Mouse (Mus musculus) testis, postnatal 14 days (tissue): ENCODE measurements around the gene Cldn22.
A peak's percentile ranks its signal among the peaks of the same experiment; 100 is the strongest.
"Not testable (repeated sequence)": the region's sequence is repeated elsewhere in the genome, so short reads cannot be mapped to it uniquely, and the experiment has no call there.

Source experiments
- DNase-seq: peaks from one replicate; pipeline ENCODE4 v3.0.0; 2021; ENCODE audit warnings: low spot score

Gene Cldn22

DNA sequence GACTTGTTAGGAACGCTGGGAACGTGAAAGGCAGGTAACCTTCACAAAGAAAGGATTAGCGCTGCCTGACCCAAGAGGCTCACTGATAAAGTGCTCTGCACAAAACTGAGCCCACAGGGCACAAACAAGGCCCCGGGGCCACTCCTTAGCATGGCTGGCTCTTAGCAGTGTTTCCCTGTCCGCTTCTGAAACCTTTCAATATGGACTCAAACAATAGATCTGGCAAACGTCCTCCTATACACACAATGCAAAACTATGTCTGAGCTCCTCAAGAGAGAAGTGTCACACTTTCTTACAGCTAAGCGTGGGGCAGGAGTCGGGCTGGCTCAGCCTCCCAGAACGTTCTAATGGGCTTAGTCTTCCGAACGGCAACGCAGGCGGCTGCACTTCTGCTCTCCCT lies at the start of gene Cldn22:
Gene Cldn22, plus strand, starts transcription at position 301 of the 400 bp plus-strand sequence.
- DNase-seq = no peak

DNA sequence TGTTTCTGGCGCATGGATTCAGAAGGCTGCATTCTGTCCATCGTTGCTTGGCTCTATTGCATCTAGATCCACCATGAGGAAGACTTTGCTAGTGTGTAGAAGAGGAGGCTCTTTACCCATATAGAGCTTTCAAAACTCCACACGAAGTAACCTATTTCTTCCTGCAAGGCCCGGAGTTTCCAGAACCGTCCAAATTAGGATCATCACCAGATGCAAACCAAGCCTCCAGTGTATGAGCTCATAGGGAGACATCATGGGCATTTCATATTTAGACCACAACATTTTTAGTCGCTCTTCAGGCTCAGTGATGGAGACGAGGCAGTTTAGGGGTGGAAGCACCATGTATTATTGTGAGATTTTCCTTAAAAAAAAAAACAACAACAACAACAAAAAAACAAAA lies 46.9 kb upstream of the Cldn22 start:
- no peak for DNase-seq

DNA sequence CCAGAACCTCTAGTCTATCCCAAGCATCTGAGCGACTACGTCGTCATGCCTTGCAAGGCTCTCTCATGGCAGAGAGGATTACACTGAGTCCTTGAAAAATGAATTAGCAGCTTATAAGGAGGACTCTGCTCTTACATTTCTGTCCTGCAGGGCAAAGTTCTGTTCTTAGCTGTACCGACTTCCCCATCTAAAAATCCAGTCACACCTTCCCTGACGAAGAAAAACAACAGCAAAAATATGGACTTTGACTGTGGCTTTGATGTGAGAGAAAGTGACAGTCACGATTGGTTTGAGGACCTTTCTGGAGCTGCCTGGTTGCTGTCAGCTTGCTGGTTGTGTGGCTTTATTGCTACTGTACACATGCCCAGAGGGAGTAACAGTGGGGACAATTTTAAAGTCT lies 44.7 kb upstream of the Cldn22 start:
- DNase-seq = no peak

DNA sequence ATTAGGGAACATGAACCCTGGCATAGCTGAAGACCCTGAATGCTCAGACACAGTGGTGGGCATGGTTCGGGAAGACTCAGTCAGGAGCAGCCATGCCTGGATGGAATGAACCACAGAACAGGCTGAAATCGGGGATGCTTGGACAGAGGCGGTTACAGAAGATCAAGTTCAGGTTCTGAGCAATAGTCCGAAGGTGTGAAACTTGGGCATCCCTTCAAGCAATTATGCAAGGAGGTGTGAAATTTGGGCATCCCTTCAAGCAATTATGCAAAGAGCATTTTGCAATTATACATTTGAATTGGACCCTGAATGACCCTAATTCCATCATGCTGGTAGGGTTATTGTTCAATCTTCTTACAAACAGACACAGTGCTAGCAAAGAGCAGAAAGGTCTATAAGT lies 42.4 kb upstream of the Cldn22 start:
- DNase-seq = no peak

DNA sequence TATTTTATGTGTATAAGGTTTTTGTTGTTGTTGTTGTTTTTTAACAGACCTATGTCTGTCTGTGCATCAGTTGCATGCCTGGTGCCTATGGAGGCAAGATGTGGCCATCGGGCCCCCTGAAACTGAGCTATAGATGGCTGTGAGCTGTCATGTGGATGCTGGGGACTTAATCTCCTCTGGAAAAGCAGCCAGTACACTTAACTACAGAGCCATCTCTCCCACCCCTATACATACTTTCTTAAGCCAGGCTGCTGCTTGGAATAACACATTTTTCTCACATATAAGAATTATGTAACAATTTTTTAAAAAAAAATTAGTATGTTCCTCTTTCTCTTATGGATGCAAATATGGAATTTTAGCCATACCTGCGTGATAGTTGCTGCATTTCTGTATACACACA lies 40.7 kb upstream of the Cldn22 start:
- DNase-seq = no peak

DNA sequence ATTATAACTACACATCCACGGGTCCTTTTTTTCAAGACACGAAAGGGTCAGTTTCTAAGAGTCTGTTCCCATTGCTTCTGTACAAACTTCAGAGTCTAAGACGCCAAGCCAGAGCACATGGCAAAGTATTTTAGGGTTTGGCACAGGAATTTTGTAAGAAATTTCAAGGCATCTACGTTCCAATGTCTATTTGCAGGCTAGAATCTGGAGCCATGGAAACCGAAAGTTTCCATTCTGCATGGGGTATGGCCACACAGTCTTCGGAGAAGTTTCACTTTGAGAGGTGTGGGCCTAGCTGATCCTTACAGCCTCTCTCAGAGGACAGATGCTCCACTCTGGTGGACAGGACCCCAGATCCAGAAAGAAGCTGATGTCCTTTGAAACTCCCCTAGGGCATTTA lies 40.3 kb upstream of the Cldn22 start:
- DNase-seq = no peak

DNA sequence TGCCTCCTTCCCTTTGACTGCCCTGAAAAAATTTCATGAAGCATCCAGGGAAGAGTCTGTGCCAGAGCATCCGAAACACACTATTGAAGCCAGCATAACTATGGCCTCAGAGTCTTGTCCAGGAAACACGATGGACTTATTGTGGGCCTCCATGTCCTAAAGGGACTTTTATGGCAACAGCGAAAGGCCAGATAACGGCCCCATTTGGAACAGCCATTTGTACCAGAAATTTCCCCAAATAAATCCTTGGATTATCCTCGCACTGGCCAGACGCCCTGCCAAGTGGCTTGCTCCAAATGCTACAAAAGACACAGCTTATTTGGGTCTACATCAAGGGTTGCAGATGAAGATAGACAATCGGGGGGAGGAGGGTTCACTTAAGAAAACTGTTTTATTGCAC lies 39.8 kb upstream of the Cldn22 start:
- DNase-seq = peak; percentile 47

DNA sequence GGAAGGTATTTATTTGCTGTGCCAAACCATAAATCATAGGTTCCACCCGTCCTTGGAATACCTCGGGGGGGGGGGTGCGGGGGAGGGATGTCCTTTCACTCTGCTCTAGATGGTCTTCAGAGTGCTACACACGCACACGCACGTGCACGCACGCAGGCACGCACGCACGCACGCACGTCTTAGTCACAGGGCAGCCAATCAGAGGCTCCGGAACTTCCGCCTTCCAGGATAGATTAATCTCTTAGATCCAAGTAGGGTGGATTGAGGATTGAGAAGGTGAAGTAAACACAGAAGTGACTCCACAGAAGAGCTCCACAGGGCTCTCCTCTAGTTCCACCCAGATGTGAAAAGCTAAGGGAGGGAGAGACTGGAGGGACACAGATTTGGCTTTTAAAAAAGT lies 38.0 kb upstream of the Cldn22 start:
- DNase-seq = peak; percentile 57

DNA sequence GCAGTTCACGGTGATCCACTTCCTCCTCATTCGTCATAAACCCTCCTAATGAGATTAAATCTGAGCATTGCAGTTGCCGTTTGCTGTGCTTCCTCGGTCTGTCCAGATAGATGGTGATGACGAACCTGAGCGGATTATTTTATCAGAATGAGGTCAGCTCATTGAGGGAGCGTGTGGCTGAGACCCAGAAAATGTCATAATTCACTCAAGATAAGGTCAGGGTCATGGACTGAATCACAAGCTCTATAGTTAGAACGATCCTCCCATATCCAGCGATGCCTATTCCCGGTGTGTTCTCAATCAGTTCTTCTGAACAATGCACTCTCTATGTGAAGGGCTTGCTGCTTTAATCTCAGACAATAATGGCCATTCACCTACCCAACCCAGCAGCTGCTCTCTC lies 36.6 kb upstream of the Cldn22 start:
- DNase-seq = peak; percentile 68

DNA sequence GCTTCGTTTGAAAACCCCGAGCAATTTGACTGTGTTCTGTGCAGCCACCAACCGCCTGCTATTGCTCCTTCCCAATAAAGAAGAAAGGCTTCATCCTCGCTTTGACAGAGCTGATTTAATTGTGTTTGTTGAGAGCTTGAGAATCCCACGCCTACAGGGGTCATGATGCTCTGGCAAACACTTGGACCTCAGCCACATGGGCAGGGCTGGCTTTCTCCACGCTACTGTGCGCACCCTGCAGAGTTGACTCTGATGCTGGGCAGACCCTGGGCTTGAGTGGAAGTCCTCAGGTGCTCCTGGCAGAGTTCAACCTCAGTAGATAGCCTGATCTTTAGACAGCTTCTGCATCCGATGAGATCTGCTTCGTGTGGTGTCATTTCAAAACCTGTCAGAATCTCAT lies 32.3 kb upstream of the Cldn22 start:
- DNase-seq = no peak

DNA sequence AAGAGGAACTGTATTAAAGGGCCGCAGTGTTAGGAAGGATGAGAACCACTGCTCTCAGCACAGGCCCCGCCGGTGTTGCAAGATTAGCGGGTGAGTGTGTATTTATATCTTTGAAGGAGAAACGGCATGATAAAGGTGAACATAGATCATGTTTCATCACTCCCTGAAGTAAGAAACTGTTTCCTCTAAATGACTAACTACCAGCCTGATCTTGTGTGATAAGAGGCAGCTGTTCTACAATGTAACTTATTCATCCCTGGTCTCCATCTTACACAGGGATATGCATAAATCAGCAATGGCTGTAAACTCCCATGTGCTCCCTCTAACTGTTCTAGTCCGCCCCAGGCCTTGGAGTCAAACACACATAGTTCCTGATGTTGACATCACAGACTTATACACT lies 24.8 kb upstream of the Cldn22 start:
- DNase-seq = no peak

DNA sequence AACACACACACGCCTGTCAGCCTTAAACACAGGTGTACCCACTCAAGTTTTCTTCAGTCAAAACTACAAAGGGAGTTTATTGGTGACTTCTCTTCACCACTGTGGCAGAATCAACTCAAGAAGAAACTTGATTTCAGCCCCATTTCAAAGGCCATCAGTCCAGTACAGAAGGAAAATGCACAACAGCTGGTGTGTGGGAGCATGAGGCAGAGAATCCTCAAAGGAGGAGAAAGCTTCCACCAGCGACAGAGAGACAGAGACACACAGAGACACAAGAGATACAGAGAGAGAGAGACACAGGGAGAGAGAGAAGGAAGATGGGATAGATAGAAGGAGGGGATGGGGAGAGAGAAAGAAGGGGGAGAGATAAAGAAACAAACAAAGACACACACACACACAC lies 21.9 kb upstream of the Cldn22 start:
- no peak for DNase-seq

DNA sequence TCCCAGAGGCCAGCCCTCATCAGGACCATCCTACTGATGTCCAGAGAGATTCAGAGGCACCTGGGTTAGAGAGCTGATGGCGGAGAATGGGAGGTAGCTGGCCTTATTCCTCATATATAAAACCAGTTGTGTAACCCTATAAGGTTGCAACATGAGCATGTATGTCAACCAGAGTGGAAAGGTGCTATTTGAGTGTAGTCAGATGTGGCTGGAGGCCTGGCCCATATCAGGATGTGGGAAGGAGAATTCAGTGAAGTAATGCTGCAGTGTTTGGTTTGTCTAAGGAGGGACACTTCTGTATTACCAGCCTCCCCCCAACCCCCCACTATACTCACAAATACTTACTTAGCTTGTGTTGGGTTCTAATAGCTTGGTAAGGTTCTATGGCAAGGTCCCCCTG lies 20.0 kb upstream of the Cldn22 start:
- no peak for DNase-seq

DNA sequence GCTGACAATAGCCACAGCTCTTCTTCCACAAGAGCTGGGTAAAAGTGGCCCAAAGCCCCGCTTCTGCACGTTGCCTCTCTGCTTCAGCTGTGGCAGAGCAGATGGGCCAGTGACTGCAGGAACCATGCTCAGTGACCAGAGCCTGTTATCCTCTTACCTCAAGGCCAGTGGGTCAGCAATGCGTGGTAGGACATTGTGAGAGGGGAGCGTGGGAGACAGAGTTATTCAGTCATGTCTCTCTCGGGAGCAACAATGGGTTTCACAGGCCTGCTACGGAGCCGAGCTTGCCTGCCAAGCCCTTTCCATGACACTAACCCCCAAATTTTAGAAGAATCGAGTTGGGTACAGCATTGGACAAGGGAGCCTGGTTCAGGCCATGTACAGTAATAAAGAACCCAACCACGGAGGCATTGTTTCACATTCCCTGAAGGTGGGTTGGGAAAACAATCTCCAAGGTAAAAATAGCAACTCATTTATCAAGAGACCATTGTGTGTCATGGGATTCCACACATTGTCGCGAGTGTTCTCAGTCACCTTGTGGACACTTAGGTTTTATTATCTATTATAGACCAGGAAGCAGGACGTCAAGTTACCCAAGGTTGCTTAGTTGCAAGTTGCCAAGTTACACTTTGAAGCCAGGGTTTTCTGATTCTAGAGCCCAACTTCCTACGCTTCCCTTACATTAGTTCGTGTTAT lies 14.2 kb upstream of the Cldn22 start:
- no peak for DNase-seq

DNA sequence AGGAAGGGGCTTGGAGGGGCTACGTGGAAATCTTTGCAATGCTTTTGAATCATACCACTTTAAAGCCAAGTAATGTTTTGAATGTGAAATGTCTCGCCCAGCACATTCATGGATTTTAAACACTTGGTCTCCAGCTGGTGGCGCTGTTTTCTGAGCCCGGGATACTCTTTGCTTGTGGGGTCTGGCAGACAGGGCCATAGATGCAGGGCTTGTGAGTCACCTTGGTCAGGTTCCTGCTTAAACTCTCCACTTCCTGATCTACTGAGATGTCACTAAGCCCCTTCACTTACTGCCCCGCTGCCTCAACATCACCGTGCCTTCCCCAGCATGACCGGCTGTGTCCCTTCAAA lies 13.6 kb upstream of the Cldn22 start:
- no peak for DNase-seq

DNA sequence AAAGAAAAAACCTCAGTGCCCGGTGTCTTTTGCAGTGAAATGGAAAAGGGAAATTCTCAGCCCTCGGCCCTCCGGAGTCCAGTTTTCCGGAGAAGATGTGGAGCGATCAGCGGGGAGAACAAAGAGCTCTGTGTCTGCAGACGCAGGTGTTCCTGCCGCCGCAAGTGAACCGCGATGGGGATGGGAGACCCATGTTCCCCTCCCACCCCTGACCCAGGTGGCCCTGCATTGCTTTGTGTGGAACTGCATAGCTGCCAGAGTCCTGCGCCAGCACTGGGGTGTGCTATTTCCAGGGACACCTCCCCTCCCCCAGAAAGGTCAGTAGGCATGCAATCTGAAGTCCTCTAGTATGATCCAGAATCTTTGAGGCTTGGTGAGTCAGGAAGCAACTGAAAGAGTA lies 13.1 kb upstream of the Cldn22 start:
- DNase-seq = no peak

DNA sequence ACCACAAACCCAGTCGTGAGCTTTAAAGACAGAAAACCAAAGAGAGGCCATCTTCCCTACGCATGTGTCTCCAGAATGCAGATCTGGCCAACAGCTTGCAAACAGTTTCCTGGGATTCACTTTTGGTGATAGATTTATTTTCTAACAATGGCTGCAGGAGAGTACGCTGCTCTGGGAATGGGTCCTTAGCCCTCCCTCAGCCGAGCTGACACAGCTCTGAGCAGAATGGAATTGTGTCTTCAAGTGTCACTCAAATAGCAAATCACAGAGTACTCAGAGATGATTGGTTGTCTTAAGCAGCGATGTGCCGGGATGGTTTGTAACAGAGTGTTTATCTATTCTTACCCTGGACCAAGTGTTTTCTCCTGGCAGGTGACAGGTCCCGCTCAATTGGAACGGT lies 5.2 kb upstream of the Cldn22 start:
- no peak for DNase-seq

DNA sequence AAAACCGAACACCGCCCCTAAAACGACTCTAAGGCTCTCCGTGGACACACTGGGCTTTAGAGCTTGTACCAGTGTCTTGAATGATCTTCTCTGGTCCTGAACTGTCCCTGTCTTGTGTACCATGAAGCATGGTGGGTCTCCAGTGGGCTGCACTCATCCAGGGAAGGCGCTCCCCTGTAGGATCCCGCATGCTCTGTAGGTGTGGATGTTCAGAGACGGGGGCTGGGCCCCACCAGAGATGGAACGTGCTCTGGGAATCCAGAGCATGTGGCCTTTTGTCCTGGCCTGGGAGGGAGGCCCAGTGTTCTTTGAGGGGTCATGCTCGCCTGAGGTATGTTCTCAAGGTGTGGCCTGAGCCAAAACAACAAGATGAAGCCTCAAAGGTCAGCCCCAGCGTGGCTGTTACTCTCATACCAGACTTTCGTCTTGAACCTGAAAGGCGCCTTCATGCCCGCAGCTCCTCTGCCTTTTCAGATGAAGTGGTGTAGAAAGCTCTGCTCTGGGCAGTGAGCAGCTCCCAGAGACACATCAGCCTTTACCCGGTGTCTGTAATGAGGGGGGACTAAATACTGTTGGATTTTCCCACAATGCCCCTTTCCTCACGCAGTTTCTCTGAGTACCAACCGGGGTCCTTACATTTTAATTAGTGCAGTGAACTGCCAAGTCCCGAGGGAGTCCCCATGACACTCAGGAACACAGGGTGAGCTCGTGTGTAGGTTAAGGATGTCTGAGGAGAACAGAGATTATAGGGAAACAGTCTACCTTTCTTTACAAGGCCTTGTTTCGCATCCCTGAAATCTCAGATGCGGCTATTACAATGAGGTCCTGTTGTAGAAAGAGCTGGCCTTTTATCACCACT lies 3.1 kb upstream of the Cldn22 start:
- no peak for DNase-seq

DNA sequence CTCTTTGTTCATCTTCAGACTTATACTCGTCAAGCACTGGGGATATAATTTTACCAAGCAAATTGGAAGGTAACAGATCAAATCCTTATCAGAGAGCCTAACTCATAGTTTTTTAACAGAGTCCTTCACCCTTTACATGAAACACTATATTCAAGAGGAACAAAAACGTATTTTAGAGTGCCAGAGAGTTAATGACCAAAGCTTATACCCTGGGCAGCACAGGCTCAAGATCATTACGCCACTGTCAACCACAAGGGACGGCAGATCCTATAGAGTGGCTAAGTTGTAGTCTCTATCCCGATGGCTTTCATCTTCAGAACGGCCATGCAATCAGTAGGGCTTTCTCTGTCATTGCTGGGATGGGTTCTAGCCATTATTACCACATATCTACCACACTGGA lies 2.4 kb upstream of the Cldn22 start, which contains the start of gene Cldn24:
Gene Cldn24, plus strand, starts transcription at position 301 of the 400 bp plus-strand sequence.
- no peak for DNase-seq

DNA sequence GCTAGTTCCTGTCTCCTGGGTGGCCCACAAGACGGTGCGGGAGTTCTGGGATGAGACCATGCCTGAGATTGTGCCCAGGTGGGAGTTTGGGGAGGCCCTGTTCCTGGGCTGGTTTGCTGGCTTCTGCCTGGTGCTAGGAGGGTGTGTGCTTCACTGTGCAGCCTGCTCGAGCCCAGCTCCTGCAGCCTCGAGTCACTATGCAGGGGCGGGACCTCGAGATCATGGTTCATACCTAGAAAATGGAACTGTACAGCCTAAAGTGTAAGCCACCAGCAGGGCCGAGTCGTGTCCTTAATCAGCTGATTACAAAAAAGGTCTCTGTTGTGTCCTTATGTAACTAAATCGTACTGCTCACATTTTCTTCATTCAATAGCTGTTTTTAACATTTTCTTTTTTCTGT lies 1.7 kb upstream of the Cldn22 start:
- DNase-seq = not testable (repeated sequence)

DNA sequence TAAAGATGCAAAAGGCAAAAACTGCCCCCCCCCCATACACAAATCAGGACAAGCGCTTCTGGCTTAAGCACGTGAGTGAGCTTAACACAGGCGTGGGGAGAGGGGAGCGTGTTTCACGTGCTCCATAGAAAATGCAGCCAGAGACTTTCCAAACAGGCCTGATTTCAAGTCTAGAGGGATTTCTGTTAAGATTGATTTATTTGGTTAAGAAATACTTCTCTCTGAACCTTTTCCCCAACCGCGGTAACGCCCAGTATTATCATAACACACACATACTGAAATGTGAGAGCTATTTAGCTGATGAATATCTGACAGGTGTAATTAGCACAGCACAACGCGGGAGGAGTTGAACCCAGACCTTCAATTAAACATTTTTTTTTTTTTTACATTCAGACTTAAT lies 505 bp upstream of the Cldn22 start:
- DNase-seq = no peak

DNA sequence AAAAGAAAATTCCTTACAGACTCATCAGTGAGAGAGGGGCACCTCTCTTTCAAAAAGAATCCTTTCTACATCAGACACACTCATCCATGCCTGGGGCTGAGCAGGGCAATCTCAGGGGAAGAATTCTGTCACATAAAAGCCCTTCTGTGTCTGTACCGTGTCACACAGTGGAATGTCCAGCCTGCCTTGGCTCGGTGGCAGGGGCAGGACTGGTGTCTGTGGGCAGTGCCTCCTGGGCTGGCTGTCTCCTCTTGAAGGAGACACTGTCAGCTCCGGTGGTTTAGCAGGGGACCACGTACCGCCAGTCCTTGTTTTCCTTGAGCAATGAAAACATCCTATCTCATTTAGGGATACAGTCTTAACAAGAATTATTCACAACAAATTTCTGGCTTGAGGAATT lies 1.3 kb downstream of the Cldn22 start:
- no peak for DNase-seq

DNA sequence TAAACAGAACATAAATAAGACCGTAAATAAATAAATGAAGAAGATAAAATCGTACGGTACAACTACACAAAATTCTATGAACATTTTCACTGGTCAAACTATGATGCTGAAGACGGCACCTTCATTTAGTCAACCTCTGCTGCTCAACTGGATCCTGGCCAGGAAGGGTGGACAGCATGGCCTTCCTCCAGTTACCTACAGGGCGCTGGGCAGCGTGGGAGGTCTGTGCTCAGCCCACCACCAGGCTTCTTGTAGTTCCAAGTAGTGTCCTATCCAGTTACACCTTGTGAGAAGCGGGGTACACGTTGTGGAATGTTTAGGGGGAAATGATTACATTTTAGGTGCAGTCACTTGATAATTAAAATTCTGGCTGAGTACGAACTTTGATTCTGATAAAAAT lies 2.6 kb downstream of the Cldn22 start:
- DNase-seq = no peak

DNA sequence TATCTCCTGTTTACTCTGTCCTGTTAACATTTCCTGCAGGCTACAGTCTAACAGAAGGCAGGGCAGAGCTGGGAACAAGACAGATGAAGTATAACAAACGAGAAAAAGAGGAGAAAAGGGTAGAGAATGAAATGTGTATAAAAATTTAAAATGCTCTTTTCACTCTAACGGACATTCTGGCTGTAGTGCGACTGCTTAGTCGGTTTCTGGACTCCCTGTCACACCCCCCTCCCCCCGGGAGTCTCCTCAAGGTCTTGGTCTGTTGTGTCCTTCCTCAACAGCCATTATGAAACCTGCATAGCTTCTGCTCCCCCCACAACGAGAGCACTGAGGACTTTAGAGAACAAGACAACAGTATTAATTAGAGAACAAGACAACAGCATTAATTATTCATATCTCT lies 8.3 kb downstream of the Cldn22 start:
- no peak for DNase-seq
